9 mouse cellular contexts compared by ENCODE assay signal in genomic region chr13:23498653-23499052, GRCm38 (mm10). TPM values are rescaled to one million over a fixed set of nuclear protein-coding genes. Genes with fewer than 3 reads are reported as not detected.
A peak's percentile ranks its signal among the peaks of the same experiment; 100 is the strongest.
DNase-seq lines count a peak whose midpoint lies in the region; ATAC-seq lines count a peak whose summit lies in the region.
"Had no signal": no experiment of that assay in that cellular context is flagged by ENCODE, and none has a peak within 500 bp of the region (broad histone marks: within the 10 kb centered on the region; RNA-seq: fewer than 3 reads in every experiment).

No protein-coding gene starts in this region.

- H3K9ac ChIP-seq in heart, embryonic 13.5 days: peak overlapping the region; percentile 76
- no peak overlapping the region for H3K9ac ChIP-seq in hindbrain, embryonic 11.5 days (ENCODE audit: low read depth, low read length)
- no peak overlapping the region for H3K9ac ChIP-seq in midbrain, embryonic 11.5 days (ENCODE audit: low read length)

- H3K36me3 ChIP-seq in heart, embryonic 13.5 days: no peaks in the 10 kb centered on the region
- no peaks in the 10 kb centered on the region for H3K36me3 ChIP-seq in hindbrain, embryonic 11.5 days (ENCODE audit: control insufficient read depth, insufficient read depth, low read length)
- H3K36me3 ChIP-seq in midbrain, embryonic 11.5 days (ENCODE audit: control insufficient read depth, insufficient read depth, low read length): no peaks in the 10 kb centered on the region

- 2% methylated on average over 10 of the region's 10 CpGs for WGBS in heart, embryonic 13.5 days
- 5% methylated on average over 10 of the region's 10 CpGs for WGBS in hindbrain, embryonic 11.5 days
- WGBS in midbrain, embryonic 11.5 days: 10% methylated on average over 10 of the region's 10 CpGs

- H3K4me3 ChIP-seq in heart, embryonic 13.5 days: peak overlapping the region; percentile 51
- peak overlapping the region; percentile 14 for H3K4me3 ChIP-seq in hindbrain, embryonic 11.5 days (ENCODE audit: low read depth, low read length)
- H3K4me3 ChIP-seq in midbrain, embryonic 11.5 days (ENCODE audit: low read depth, low read length): 0 out of 2 replicates have a peak overlapping the region, but pooled peaks have one; percentile 5

- intact Hi-C loops in heart, postnatal 10 days (cut with DNase I): no loop called here

- no peak for ATAC-seq in heart, embryonic 13.5 days (ENCODE audit: extremely low read depth, insufficient number of reproducible peaks, low FRiP score, low TSS enrichment)
- ATAC-seq in hindbrain, embryonic 11.5 days (ENCODE audit: low FRiP score): no peak
- no peak for ATAC-seq in midbrain, embryonic 11.5 days (ENCODE audit: low FRiP score)

- H3K27me3 ChIP-seq in heart, embryonic 13.5 days (replicated peaks): no peaks in the 10 kb centered on the region
- H3K27me3 ChIP-seq in hindbrain, embryonic 11.5 days (ENCODE audit: control insufficient read depth, insufficient read depth, low read length): 0 out of 2 replicates have a peak, but pooled peaks cover 2% of the 10 kb centered on the region
- no peaks in the 10 kb centered on the region for H3K27me3 ChIP-seq in midbrain, embryonic 11.5 days (ENCODE audit: control insufficient read depth, insufficient read depth, low read length)

- DNase-seq in heart, postnatal 10 days: no peak
- DNase-seq in ZHBTc4 (ENCODE audit: low read depth, low spot score): peak; percentile 41
- no peak for DNase-seq in hindbrain, embryonic 11.5 days (ENCODE audit: low spot score)
- DNase-seq in midbrain, embryonic 11.5 days (ENCODE audit: low spot score, missing footprints): peak; percentile 91
- DNase-seq in ovary, postnatal 36 days (ENCODE audit: low spot score): no peak
- DNase-seq in testis, postnatal 10 days (ENCODE audit: low spot score): no peak
- DNase-seq in frontal cortex, postnatal 10 days (ENCODE audit: low spot score in 2 of 2): no peak

- peaks cover 41% of the 10 kb centered on the region for H3K4me1 ChIP-seq in heart, embryonic 13.5 days
- no peaks in the 10 kb centered on the region for H3K4me1 ChIP-seq in hindbrain, embryonic 11.5 days (replicated peaks; ENCODE audit: control insufficient read depth, insufficient read depth, low read length)
- peaks cover 2% of the 10 kb centered on the region; the same call in 1 of the 2 replicates for H3K4me1 ChIP-seq in midbrain, embryonic 11.5 days (ENCODE audit: control insufficient read depth, insufficient read depth, low read length)

- peak overlapping the region; percentile 61 for H3K27ac ChIP-seq in heart, embryonic 13.5 days (replicated peaks)
- no peak overlapping the region for H3K27ac ChIP-seq in hindbrain, embryonic 11.5 days (ENCODE audit: low read depth, low read length)
- H3K27ac ChIP-seq in midbrain, embryonic 11.5 days (ENCODE audit: low read depth, low read length): no peak overlapping the region

- no peaks in the 10 kb centered on the region for H3K9me3 ChIP-seq in heart, embryonic 13.5 days
- no peaks in the 10 kb centered on the region for H3K9me3 ChIP-seq in hindbrain, embryonic 11.5 days (ENCODE audit: control insufficient read depth, low read length)
- H3K9me3 ChIP-seq in midbrain, embryonic 11.5 days (ENCODE audit: control insufficient read depth, low read length): no peaks in the 10 kb centered on the region

- peak overlapping the region; percentile 70 for H3K4me2 ChIP-seq in heart, embryonic 13.5 days
- H3K4me2 ChIP-seq in hindbrain, embryonic 11.5 days (replicated peaks; ENCODE audit: low read depth, low read length): peak overlapping the region; percentile 29
- H3K4me2 ChIP-seq in midbrain, embryonic 11.5 days: peak overlapping the region; percentile 21

RNA-seq across cellular contexts. Expression of gene Btn2a2, which starts 10.0 kb away (rescaled TPM):
- 0.45 and 0.82 TPM in 2 replicates for polyA plus RNA-seq in heart, embryonic 13.5 days (2015; fragmentation: Nextera tagmentation; extraction: Ambion mirVana)
- total RNA-seq in heart, postnatal 10 days (2021): not detected
- 0.15 and 0.18 TPM in 2 replicates for polyA plus RNA-seq in hindbrain, embryonic 11.5 days (2014; fragmentation: Nextera tagmentation; extraction: Ambion mirVana)
- polyA plus RNA-seq in midbrain, embryonic 11.5 days (2014; fragmentation: Nextera tagmentation; extraction: Ambion mirVana): 0.28 and 0.34 TPM in 2 replicates
- total RNA-seq: liver, adult 2 months had no signal
- polyA plus RNA-seq: liver, adult 2 months had no signal

RNA-seq across cellular contexts. Expression of gene Hist1h4h, which starts 32.2 kb away (rescaled TPM):
- 6.3 and 7.2 TPM in 2 replicates for polyA plus RNA-seq in heart, embryonic 13.5 days (2015; fragmentation: Nextera tagmentation; extraction: Ambion mirVana)
- total RNA-seq in heart, postnatal 10 days (2021): 100 to 1,000 TPM; 743 to 812 TPM
- 4.7 TPM in 2 replicates for polyA plus RNA-seq in hindbrain, embryonic 11.5 days (2014; fragmentation: Nextera tagmentation; extraction: Ambion mirVana)
- 3.3 and 3.6 TPM in 2 replicates for polyA plus RNA-seq in midbrain, embryonic 11.5 days (2014; fragmentation: Nextera tagmentation; extraction: Ambion mirVana)

RNA-seq across cellular contexts. Expression of gene Btn1a1, which starts 33.0 kb away (rescaled TPM):
- 1.1 and 2.2 TPM in 2 replicates for polyA plus RNA-seq in heart, embryonic 13.5 days (2015; fragmentation: Nextera tagmentation; extraction: Ambion mirVana)
- total RNA-seq in heart, postnatal 10 days (2021): not detected
- polyA plus RNA-seq in hindbrain, embryonic 11.5 days (2014; fragmentation: Nextera tagmentation; extraction: Ambion mirVana): not detected in 2 replicates
- polyA plus RNA-seq in midbrain, embryonic 11.5 days (2014; fragmentation: Nextera tagmentation; extraction: Ambion mirVana): not detected in 2 replicates
- total RNA-seq: liver, adult 2 months had no signal
- polyA plus RNA-seq: liver, adult 2 months had no signal

RNA-seq across cellular contexts. Expression of gene Hist1h2af, which starts 35.1 kb away (rescaled TPM):
- 2.0 and 3.0 TPM in 2 replicates for polyA plus RNA-seq in heart, embryonic 13.5 days (2015; fragmentation: Nextera tagmentation; extraction: Ambion mirVana)
- total RNA-seq in heart, postnatal 10 days (2021): 100 to 1,000 TPM; 171 to 245 TPM
- 3.6 and 8.4 TPM in 2 replicates for polyA plus RNA-seq in hindbrain, embryonic 11.5 days (2014; fragmentation: Nextera tagmentation; extraction: Ambion mirVana)
- polyA plus RNA-seq in midbrain, embryonic 11.5 days (2014; fragmentation: Nextera tagmentation; extraction: Ambion mirVana): 6.4 and 9.1 TPM in 2 replicates

RNA-seq across cellular contexts. Expression of gene Hist1h3g, which starts 36.6 kb away (rescaled TPM):
- 4.1 and 5.5 TPM in 2 replicates for polyA plus RNA-seq in heart, embryonic 13.5 days (2015; fragmentation: Nextera tagmentation; extraction: Ambion mirVana)
- 10 to 100 TPM; 45.9 to 66.2 TPM for total RNA-seq in heart, postnatal 10 days (2021)
- 3.7 and 4.8 TPM in 2 replicates for polyA plus RNA-seq in hindbrain, embryonic 11.5 days (2014; fragmentation: Nextera tagmentation; extraction: Ambion mirVana)
- 4.0 and 4.8 TPM in 2 replicates for polyA plus RNA-seq in midbrain, embryonic 11.5 days (2014; fragmentation: Nextera tagmentation; extraction: Ambion mirVana)

Comparison
In these comparisons a context has a peak if more than half of its experiments do, and no peak if none do; other contexts are left out.
1. DNase-seq: peak in ZHBTc4 (single experiment) and midbrain, embryonic 11.5 days (single experiment); none in heart, postnatal 10 days (0 of 2), hindbrain, embryonic 11.5 days (single experiment), ovary, postnatal 36 days (single experiment), testis, postnatal 10 days (single experiment) and frontal cortex, postnatal 10 days (0 of 2).
2. Peak in every context shown above with its lines, with median percentiles within 50 percentile points of each other: H3K4me2 ChIP-seq and H3K4me3 ChIP-seq.